Mouse (Mus musculus): Measurements from ENCODE around the gene Efnb3. TPM values are rescaled to one million over a fixed set of nuclear protein-coding genes. Genes with fewer than 3 reads are reported as not detected.

Gene Efnb3
- polyA plus RNA-seq, 1 experiment from 2014 or later: 39.9 TPM

DNA sequence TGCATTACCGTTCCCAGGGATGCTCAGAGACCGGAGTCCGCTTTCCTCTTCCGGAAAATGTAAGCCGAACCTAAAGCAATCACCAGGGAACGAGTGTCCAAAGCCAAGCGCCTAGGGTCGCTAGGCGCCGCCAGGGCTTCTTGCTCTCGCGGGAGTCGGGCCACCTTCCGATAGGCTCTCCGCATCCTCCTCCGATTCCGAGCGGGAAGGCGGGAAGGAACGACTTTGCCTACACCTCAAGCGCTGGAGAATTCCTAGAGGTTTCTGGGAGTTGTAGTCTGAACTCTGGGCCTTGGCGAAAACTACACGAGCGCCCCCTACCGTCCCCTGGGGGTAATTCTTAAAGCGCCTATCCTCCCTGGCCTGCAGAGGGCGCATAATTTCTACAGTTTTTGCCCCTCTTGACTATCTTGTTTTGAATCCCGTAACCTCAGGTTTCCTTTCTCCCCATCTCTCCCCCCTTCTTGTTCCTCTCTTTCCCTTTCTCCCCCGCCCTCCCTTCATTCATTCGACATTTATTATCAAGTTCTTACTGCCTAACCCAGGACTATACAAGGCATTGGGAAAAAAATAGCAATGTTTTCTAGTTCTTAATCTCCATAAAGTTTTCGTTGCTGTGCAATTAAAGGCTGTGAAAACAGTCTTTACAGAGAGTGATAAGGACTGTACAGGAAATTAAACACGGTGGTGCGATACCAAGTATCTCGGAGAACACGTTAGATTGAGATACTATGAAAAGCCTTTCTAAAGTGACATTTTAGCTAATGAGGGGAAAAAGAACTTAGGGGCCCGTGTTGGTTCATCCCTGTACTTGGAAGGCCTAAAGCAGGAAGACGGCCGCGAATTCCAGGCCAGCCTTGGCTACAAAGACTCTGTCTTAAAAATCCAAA is 19.4 kb upstream of the Efnb3 start:
- Histone ChIP-seq H3K4me2 (replicated peaks) (peak overlapping the region; percentile 94), H3K27me3 (ENCODE audit: control insufficient read depth, insufficient read depth, low read length) (no peaks in the 10 kb centered on the region), H3K9me3 (ENCODE audit: control insufficient read depth, low read length) (no peaks in the 10 kb centered on the region), H3K4me3 (replicated peaks; ENCODE audit: low read length) (peak overlapping the region; percentile 78), H3K36me3 (replicated peaks; ENCODE audit: control insufficient read depth, insufficient read depth) (0 out of 2 replicates have a peak, but pooled peaks cover 14% of the 10 kb centered on the region), H3K9ac (peak overlapping the region; percentile 82), H3K27ac (peak overlapping the region; percentile 88), H3K4me1 (replicated peaks; ENCODE audit: control insufficient read depth, insufficient read depth, low read length) (peaks cover 29% of the 10 kb centered on the region)
- 3% methylated on average over 39 of the region's 39 CpGs for WGBS
- DNase-seq (ENCODE audit: low spot score) (peak; percentile 99), ATAC-seq (ENCODE audit: low FRiP score) (peak; percentile 91)

- Histone ChIP-seq H3K4me3 (replicated peaks; ENCODE audit: low read length) (peak overlapping the region; percentile 72), H3K4me2 (replicated peaks) (peak overlapping the region; percentile 94), H3K27me3 (ENCODE audit: control insufficient read depth, insufficient read depth, low read length) (no peaks in the 10 kb centered on the region), H3K27ac (no peak overlapping the region), H3K9me3 (ENCODE audit: control insufficient read depth, low read length) (no peaks in the 10 kb centered on the region), H3K36me3 (replicated peaks; ENCODE audit: control insufficient read depth, insufficient read depth) (0 out of 2 replicates have a peak, but pooled peaks cover 12% of the 10 kb centered on the region), H3K9ac (peak overlapping the region; percentile 78), H3K4me1 (replicated peaks; ENCODE audit: control insufficient read depth, insufficient read depth, low read length) (peaks cover 29% of the 10 kb centered on the region)
- ATAC-seq (ENCODE audit: low FRiP score): no peak
- 15% methylated on average over 15 of the region's 15 CpGs for WGBS
- DNase-seq (ENCODE audit: low spot score): no peak
Observed at GRCm38 (mm10) chr11:69578301-69578700, 18.3 kb upstream of the Efnb3 start.

DNA sequence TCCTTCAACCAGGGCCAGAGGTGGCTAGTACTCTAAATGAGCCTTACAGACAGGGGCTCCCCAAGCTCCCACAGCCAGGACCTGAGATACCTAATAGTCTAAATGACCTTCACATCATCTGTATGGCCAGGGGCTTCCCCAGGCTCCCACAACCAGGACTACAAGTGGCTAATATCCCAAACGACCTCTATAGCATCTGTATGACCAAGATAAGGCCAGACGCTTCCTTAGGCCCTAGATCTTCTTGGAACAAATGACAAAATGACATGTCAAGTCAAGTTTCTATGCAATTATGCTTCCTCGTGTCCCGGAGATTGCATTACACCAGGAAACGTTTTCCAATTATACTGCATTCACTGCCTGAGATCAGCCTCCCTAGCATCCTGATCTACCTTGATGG is 16.3 kb upstream of the Efnb3 start:
- H3K4me2 ChIP-seq (replicated peaks): no peak overlapping the region
- peaks cover 19% of the 10 kb centered on the region for H3K36me3 ChIP-seq (replicated peaks; ENCODE audit: control insufficient read depth, insufficient read depth)
- 81% methylated on average over 5 of the region's 5 CpGs for WGBS
- H3K4me1 ChIP-seq (replicated peaks; ENCODE audit: control insufficient read depth, insufficient read depth, low read length): peaks cover 20% of the 10 kb centered on the region
- H3K4me3 ChIP-seq (replicated peaks; ENCODE audit: low read length): no peak overlapping the region
- no peak for ATAC-seq (ENCODE audit: low FRiP score)
- no peak overlapping the region for H3K9ac ChIP-seq
- no peak overlapping the region for H3K27ac ChIP-seq
- no peaks in the 10 kb centered on the region for H3K27me3 ChIP-seq (ENCODE audit: control insufficient read depth, insufficient read depth, low read length)
- H3K9me3 ChIP-seq (ENCODE audit: control insufficient read depth, low read length): no peaks in the 10 kb centered on the region
- no peak for DNase-seq (ENCODE audit: low spot score)

DNA sequence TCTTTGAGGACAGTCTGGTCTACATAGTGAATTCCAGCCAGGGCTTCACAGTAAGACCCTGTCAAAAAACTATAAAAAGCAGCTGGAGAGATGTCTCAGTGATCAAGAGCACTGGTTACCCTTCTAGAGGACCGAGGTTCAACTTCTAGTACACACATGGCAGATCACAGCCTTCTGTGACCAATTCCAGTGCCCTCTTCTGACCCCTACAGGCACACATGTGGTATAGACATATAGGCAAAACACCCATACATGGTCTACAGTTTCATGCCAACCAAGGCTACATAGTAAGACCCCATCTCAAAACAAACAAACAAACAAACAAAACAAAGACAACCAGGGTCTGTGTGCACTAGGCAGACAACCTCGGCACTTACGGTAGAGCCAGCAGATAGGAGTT is 15.2 kb upstream of the Efnb3 start:
- no peak overlapping the region for H3K27ac ChIP-seq
- ATAC-seq (ENCODE audit: low FRiP score) (no peak), DNase-seq (ENCODE audit: low spot score) (peak; percentile 34)
- H3K9me3 ChIP-seq (ENCODE audit: control insufficient read depth, low read length): no peaks in the 10 kb centered on the region
- H3K4me3 ChIP-seq (replicated peaks; ENCODE audit: low read length): no peak overlapping the region
- peaks cover 20% of the 10 kb centered on the region for H3K4me1 ChIP-seq (replicated peaks; ENCODE audit: control insufficient read depth, insufficient read depth, low read length)
- H3K9ac ChIP-seq: no peak overlapping the region
- H3K36me3 ChIP-seq (replicated peaks; ENCODE audit: control insufficient read depth, insufficient read depth): peaks cover 30% of the 10 kb centered on the region
- no peaks in the 10 kb centered on the region for H3K27me3 ChIP-seq (ENCODE audit: control insufficient read depth, insufficient read depth, low read length)
- no peak overlapping the region; the same call in 1 of the 2 replicates for H3K4me2 ChIP-seq (replicated peaks)
- WGBS: 64% methylated on average over 3 of the region's 3 CpGs

DNA sequence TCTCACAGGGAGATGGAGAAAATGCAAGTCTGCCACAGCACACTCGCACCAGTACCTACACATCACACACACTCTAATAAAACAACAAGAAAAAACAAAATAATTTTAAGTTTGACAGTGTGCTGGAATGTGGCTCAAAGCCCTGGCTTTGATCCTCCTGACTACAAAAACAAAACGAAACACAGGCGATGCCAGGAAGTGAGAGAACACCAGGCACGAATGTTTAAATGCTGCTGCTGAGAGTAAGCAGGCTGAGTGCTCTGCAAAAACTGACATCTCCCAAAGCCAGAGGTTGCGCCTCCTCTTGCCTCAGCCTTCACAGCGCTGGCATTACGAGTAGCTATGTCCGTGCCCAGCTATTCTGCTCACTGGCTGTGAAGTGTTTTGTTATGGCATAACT is 5.1 kb upstream of the Efnb3 start:
- no peak for DNase-seq (ENCODE audit: low spot score)
- Histone ChIP-seq H3K4me2 (replicated peaks) (no peak overlapping the region), H3K9ac (no peak overlapping the region), H3K4me1 (replicated peaks; ENCODE audit: control insufficient read depth, insufficient read depth, low read length) (peaks cover 15% of the 10 kb centered on the region), H3K36me3 (replicated peaks; ENCODE audit: control insufficient read depth, insufficient read depth) (peaks cover 45% of the 10 kb centered on the region), H3K9me3 (ENCODE audit: control insufficient read depth, low read length) (no peaks in the 10 kb centered on the region), H3K4me3 (replicated peaks; ENCODE audit: low read length) (no peak overlapping the region), H3K27me3 (ENCODE audit: control insufficient read depth, insufficient read depth, low read length) (no peaks in the 10 kb centered on the region), H3K27ac (no peak overlapping the region)
- 83% methylated on average over 8 of the region's 8 CpGs for WGBS
- ATAC-seq (ENCODE audit: low FRiP score): no peak

- 46% methylated on average over 3 of the region's 3 CpGs for WGBS
- peaks cover 15% of the 10 kb centered on the region for H3K4me1 ChIP-seq (replicated peaks; ENCODE audit: control insufficient read depth, insufficient read depth, low read length)
- no peak for DNase-seq (ENCODE audit: low spot score)
Observed at GRCm38 (mm10) chr11:69564391-69564790, 4.4 kb upstream of the Efnb3 start.

DNA sequence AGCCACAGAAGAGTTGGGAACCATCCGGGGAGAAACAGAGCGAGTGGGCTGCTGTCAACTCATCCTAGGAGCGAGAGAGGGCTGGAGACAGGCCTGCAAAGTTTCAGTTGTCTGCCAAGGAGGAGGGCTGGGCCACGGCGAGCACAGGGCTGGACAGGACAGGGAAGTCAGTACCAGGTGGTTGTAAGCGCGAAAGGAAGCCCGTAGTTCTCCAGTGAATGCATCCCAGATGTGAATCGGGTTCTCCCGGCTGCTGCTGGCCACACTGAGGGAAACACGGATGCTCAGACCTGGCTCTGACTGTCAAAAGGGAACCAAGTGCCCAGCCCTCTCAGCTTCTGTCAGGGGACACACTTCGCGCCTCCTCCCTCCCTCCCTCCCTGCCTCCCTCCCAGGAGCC is 3.4 kb upstream of the Efnb3 start:
- Histone ChIP-seq H3K9ac (no peak overlapping the region), H3K4me2 (replicated peaks) (no peak overlapping the region), H3K9me3 (ENCODE audit: control insufficient read depth, low read length) (no peaks in the 10 kb centered on the region), H3K27ac (no peak overlapping the region), H3K4me1 (replicated peaks; ENCODE audit: control insufficient read depth, insufficient read depth, low read length) (peaks cover 24% of the 10 kb centered on the region), H3K4me3 (replicated peaks; ENCODE audit: low read length) (no peak overlapping the region), H3K27me3 (ENCODE audit: control insufficient read depth, insufficient read depth, low read length) (no peaks in the 10 kb centered on the region), H3K36me3 (replicated peaks; ENCODE audit: control insufficient read depth, insufficient read depth) (peaks cover 39% of the 10 kb centered on the region)
- ATAC-seq (ENCODE audit: low FRiP score) (no peak), DNase-seq (ENCODE audit: low spot score) (no peak)
- WGBS: 87% methylated on average over 13 of the region's 13 CpGs

More at GRCm38 (mm10) chr11:69564391-69564790, 4.4 kb upstream of the Efnb3 start:
- H3K4me3 ChIP-seq (replicated peaks; ENCODE audit: low read length): no peak overlapping the region
- H3K9ac ChIP-seq: no peak overlapping the region
- H3K4me2 ChIP-seq (replicated peaks): no peak overlapping the region
- no peaks in the 10 kb centered on the region for H3K9me3 ChIP-seq (ENCODE audit: control insufficient read depth, low read length)
- H3K27me3 ChIP-seq (ENCODE audit: control insufficient read depth, insufficient read depth, low read length): no peaks in the 10 kb centered on the region
- H3K36me3 ChIP-seq (replicated peaks; ENCODE audit: control insufficient read depth, insufficient read depth): peaks cover 39% of the 10 kb centered on the region
- H3K27ac ChIP-seq: no peak overlapping the region
- no peak for ATAC-seq (ENCODE audit: low FRiP score)

GRCm38 (mm10) chr11:69560896-69561854 is 1.2 kb upstream of the Efnb3 start:
- peak overlapping the region; percentile 73 for H3K4me3 ChIP-seq (replicated peaks; ENCODE audit: low read length)
- H3K4me1 ChIP-seq (replicated peaks; ENCODE audit: control insufficient read depth, insufficient read depth, low read length): peaks cover 46% of the 10 kb centered on the region
- peak overlapping the region; percentile 82 for H3K27ac ChIP-seq
- peaks cover 27% of the 10 kb centered on the region for H3K36me3 ChIP-seq (replicated peaks; ENCODE audit: control insufficient read depth, insufficient read depth)
- DNase-seq (ENCODE audit: low spot score) (no peak), ATAC-seq (ENCODE audit: low FRiP score) (peak; percentile 52; the same call in 1 of the 2 replicates)
- no peaks in the 10 kb centered on the region for H3K9me3 ChIP-seq (ENCODE audit: control insufficient read depth, low read length)
- H3K4me2 ChIP-seq (replicated peaks): peak overlapping the region; percentile 65
- WGBS: 10% methylated on average over 16 of the region's 16 CpGs
- no peaks in the 10 kb centered on the region for H3K27me3 ChIP-seq (ENCODE audit: control insufficient read depth, insufficient read depth, low read length)
- peak overlapping the region; percentile 93 for H3K9ac ChIP-seq

GRCm38 (mm10) chr11:69559183-69559582 is 822 bp downstream of the Efnb3 start:
- WGBS: 7% methylated on average over 5 of the region's 5 CpGs
- Histone ChIP-seq H3K4me1 (replicated peaks; ENCODE audit: control insufficient read depth, insufficient read depth, low read length) (peaks cover 52% of the 10 kb centered on the region), H3K9me3 (ENCODE audit: control insufficient read depth, low read length) (no peaks in the 10 kb centered on the region), H3K27me3 (ENCODE audit: control insufficient read depth, insufficient read depth, low read length) (no peaks in the 10 kb centered on the region), H3K4me3 (replicated peaks; ENCODE audit: low read length) (peak overlapping the region; percentile 73), H3K27ac (peak overlapping the region; percentile 82), H3K4me2 (replicated peaks) (peak overlapping the region; percentile 65), H3K36me3 (replicated peaks; ENCODE audit: control insufficient read depth, insufficient read depth) (peaks cover 29% of the 10 kb centered on the region), H3K9ac (peak overlapping the region; percentile 93)
- DNase-seq (ENCODE audit: low spot score) (no peak), ATAC-seq (ENCODE audit: low FRiP score) (no peak)
